Mouse (Mus musculus): Measurements from ENCODE around the gene Cracr2b.

- TF ChIP-seq POLR2A (IDR thresholded peaks at IDR 0.05; ENCODE audit: borderline replicate concordance, control insufficient read depth, low read depth, low read length), result no peak
- no peak for TF ChIP-seq CTCF (IDR thresholded peaks at IDR 0.05; ENCODE audit: control insufficient read depth, insufficient read depth, low read length)
These were observed 11.3 kb downstream of the Cracr2b start for GRCm38 (mm10) chr7:141472226-141472625.
